Mouse (Mus musculus) MEL (cell line): Measurements from ENCODE around the gene C2cd4d. TPM values are rescaled to one million over a fixed set of nuclear protein-coding genes. Genes with fewer than 3 reads are reported as not detected.

Experiments
- DNase-seq: peaks from one replicate; pipeline ENCODE4 v3.0.0; 2011; ENCODE audit warnings: low read depth, low spot score
- H3K27ac ChIP-seq: 2 replicates; pipeline ENCODE4 v1.5.1; 2012; ENCODE audit warnings: low read depth, mild to moderate bottlenecking, control low read depth, low read length, moderate library complexity; ENCODE audit not compliant: control insufficient read depth
- H3K27me3 ChIP-seq, 2 experiments: fragments of 150-350 bp in 1 of 2; sonication (generic) in 1 of 2; 2 replicates each; pipeline ENCODE4 v1.6.1; 2012; ENCODE audit warnings: low read length in 2 of 2, mild to moderate bottlenecking in 2 of 2, improper control_type of control experiment in 1 of 2, moderate library complexity in 1 of 2; ENCODE audit not compliant: insufficient read depth in 2 of 2, control insufficient read depth in 1 of 2
- H3K36me3 ChIP-seq, 2 experiments: 2 replicates each; pipeline ENCODE4 v1.6.1; 2012 to 2014; ENCODE audit warnings: low read length in 2 of 2, improper control_type of control experiment in 1 of 2, inconsistent platforms in 1 of 2, mild to moderate bottlenecking in 1 of 2; ENCODE audit not compliant: insufficient read depth in 2 of 2, control insufficient read depth in 1 of 2
- H3K4me1 ChIP-seq, 2 experiments: fragments of 150-350 bp in 1 of 2; sonication (generic) in 1 of 2; 2 replicates each; pipeline ENCODE4 v1.6.1; 2012; ENCODE audit warnings: low read length in 2 of 2, improper control_type of control experiment in 1 of 2, mild to moderate bottlenecking in 1 of 2; ENCODE audit not compliant: insufficient read depth in 2 of 2, control insufficient read depth in 1 of 2
- H3K4me3 ChIP-seq, 2 experiments: fragments of 150-350 bp in 1 of 2; sonication (generic) in 1 of 2; 2 replicates each; pipeline ENCODE4 v1.5.1; 2012; ENCODE audit warnings: low read depth in 2 of 2, low read length in 2 of 2, mild to moderate bottlenecking in 2 of 2, moderate library complexity in 2 of 2, control low read depth in 1 of 2, improper control_type of control experiment in 1 of 2; ENCODE audit not compliant: control insufficient read depth in 1 of 2, insufficient read depth in 1 of 2
- H3K79me2 ChIP-seq: 2 replicates; pipeline ENCODE4 v1.6.1; 2012; ENCODE audit warnings: mild to moderate bottlenecking, low read length, moderate library complexity; ENCODE audit not compliant: control insufficient read depth, poor library complexity, insufficient read depth
- H3K9ac ChIP-seq: 2 replicates; pipeline ENCODE4 v1.6.1; 2012; ENCODE audit warnings: low read depth, mild to moderate bottlenecking, control low read depth, low read length, moderate library complexity; ENCODE audit not compliant: control insufficient read depth, poor library complexity, severe bottlenecking
- H3K9me3 ChIP-seq: fragments of 150-350 bp; sonication (generic); replicated peaks from 2 replicates; pipeline ENCODE4 v1.6.1; 2012; ENCODE audit warnings: mild to moderate bottlenecking, low read length, improper control_type of control experiment, moderate library complexity; ENCODE audit not compliant: insufficient read depth
- CHD2 ChIP-seq: IDR thresholded peaks from 2 replicates; pipeline ENCODE4 v1.6.1; 2011; ENCODE audit warnings: low read length, improper control_type of control experiment
- E2F4 ChIP-seq: IDR thresholded peaks from 2 replicates; pipeline ENCODE4 v1.6.1; 2011; ENCODE audit warnings: low read depth, low read length, improper control_type of control experiment, borderline replicate concordance
- ELF1 ChIP-seq: IDR thresholded peaks from 2 replicates; pipeline ENCODE4 v1.6.1; 2014; ENCODE audit warnings: low read depth, mild to moderate bottlenecking, inconsistent platforms, low read length, improper control_type of control experiment, moderate library complexity
- EP300 ChIP-seq, 2 experiments: IDR thresholded peaks; 2 replicates each; pipeline ENCODE4 v1.6.1; 2011; ENCODE audit warnings: improper control_type of control experiment in 2 of 2, low read length in 2 of 2, low read depth in 1 of 2, mild to moderate bottlenecking in 1 of 2
- GATA1 ChIP-seq: IDR thresholded peaks from 2 replicates; pipeline ENCODE4 v1.6.1; 2011; ENCODE audit warnings: low read depth, low read length, improper control_type of control experiment
- KAT2A ChIP-seq: conservative IDR thresholded peaks from 2 replicates; pipeline ENCODE4 v1.6.1; 2012; ENCODE audit warnings: low read depth, low read length, improper control_type of control experiment, inconsistent platforms
- MAZ ChIP-seq: IDR thresholded peaks from 2 replicates; pipeline ENCODE4 v1.6.1; 2012; ENCODE audit warnings: low read depth, mild to moderate bottlenecking, inconsistent platforms, low read length, improper control_type of control experiment
- MEF2A ChIP-seq: IDR thresholded peaks from 2 replicates; pipeline ENCODE4 v1.6.1; 2014; ENCODE audit warnings: low read depth, mild to moderate bottlenecking, inconsistent platforms, low read length, improper control_type of control experiment; ENCODE audit not compliant: poor library complexity, insufficient replicate concordance, severe bottlenecking; ENCODE audit errors: extremely low read depth
- MYC ChIP-seq: IDR thresholded peaks from 2 replicates; pipeline ENCODE4 v1.6.1; 2011; ENCODE audit warnings: low read depth, mild to moderate bottlenecking, low read length, improper control_type of control experiment, moderate library complexity
- SIN3A ChIP-seq: IDR thresholded peaks from 2 replicates; pipeline ENCODE4 v1.6.1; 2012; ENCODE audit warnings: low read length, improper control_type of control experiment, inconsistent platforms
- SMC3 ChIP-seq: IDR thresholded peaks from 2 replicates; pipeline ENCODE4 v1.6.1; 2011; ENCODE audit warnings: low read depth, low read length, improper control_type of control experiment
- TAL1 ChIP-seq: IDR thresholded peaks from 2 replicates; pipeline ENCODE4 v1.6.1; 2012; ENCODE audit warnings: mild to moderate bottlenecking, inconsistent platforms, low read length, moderate library complexity, mixed read lengths
- TBP ChIP-seq: IDR thresholded peaks from 2 replicates; pipeline ENCODE4 v1.8.0; 2011; ENCODE audit warnings: low read depth, low read length, improper control_type of control experiment
- TCF12 ChIP-seq: IDR thresholded peaks from 2 replicates; pipeline ENCODE4 v1.6.1; 2014; ENCODE audit warnings: low read depth, mild to moderate bottlenecking, inconsistent platforms, low read length, improper control_type of control experiment, moderate library complexity
- ZC3H11A ChIP-seq: IDR thresholded peaks from 2 replicates; pipeline ENCODE4 v1.6.1; 2012; ENCODE audit warnings: low read depth, mild to moderate bottlenecking, inconsistent platforms, low read length, improper control_type of control experiment
- ZKSCAN1 ChIP-seq: IDR thresholded peaks from 2 replicates; pipeline ENCODE4 v1.6.1; 2012; ENCODE audit warnings: low read depth, mild to moderate bottlenecking, inconsistent platforms, low read length, improper control_type of control experiment, moderate library complexity
- ZMIZ1 ChIP-seq: IDR thresholded peaks from 2 replicates; pipeline ENCODE4 v1.6.1; 2012; ENCODE audit warnings: low read depth, mild to moderate bottlenecking, inconsistent platforms, low read length, improper control_type of control experiment, moderate library complexity
- polyA plus RNA-seq, 2 experiments: library from polyadenylated mRNA; stranded (reverse) in 1 of 2; unstranded in 1 of 2; fragments of >175 nt in 1 of 2; fragments of >200 nt in 1 of 2; gene quantifications; 2 replicates each; pipeline versions ENCODE4 v1.2.1 to v1.2.4; 2012; ENCODE audit warnings: low replicate concordance in 2 of 2, low read depth in 1 of 2; ENCODE audit not compliant: insufficient read length in 2 of 2, insufficient read depth in 1 of 2, missing spikeins in 1 of 2
- total RNA-seq: library from RNA; depleted of rRNA; stranded (reverse); fragments of 300-350 nt; gene quantifications from 2 replicates; pipeline ENCODE4 v1.2.3, GENCODE M21; 2012

C2cd4d gene
- total and polyA plus RNA-seq, 3 experiments: not detected

- Histone ChIP-seq H3K27me3 (peaks cover 4 to 9% of the 10 kb centered on the region in 2 experiments; a peak in 3 of 4 replicates), H3K9ac (no peak overlapping the region), H3K27ac (no peak overlapping the region), H3K4me3 (no peak overlapping the region), H3K9me3 (no peaks in the 10 kb centered on the region), H3K36me3 (no peaks in the 10 kb centered on the region), H3K4me1 (no peaks in the 10 kb centered on the region), H3K79me2 (no peaks in the 10 kb centered on the region)
- TF ChIP-seq SMC3 (no peak), ZMIZ1 (no peak), MYC (no peak), ZKSCAN1 (no peak)
- no peak for DNase-seq
These were observed 18.1 kb upstream of the C2cd4d start for GRCm38 (mm10) chr3:94344182-94344581.

DNA sequence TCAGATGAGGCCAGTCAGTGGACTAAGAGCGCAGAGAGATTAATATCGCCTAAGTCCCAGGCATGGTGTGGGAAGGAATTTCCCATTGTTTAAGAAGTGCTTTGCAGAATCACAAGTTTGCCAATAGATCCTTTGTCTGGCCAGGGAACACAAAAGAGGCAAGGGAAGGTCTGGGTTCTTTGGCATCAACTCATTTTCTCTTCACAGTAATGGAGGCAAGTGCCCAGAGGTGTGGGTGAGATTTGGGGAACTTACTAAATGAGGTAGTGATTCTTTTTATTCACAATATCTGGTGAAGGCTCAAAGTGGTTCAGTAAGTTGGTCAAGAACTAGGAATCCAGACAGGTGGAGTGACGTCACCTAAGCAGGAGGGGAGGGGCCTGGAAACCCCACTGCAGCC lies 17.3 kb upstream of the C2cd4d start:
- TF ChIP-seq MEF2A: no peak
- no peak for TF ChIP-seq TCF12
- no peak for TF ChIP-seq SIN3A
- no peak for TF ChIP-seq TAL1
- TF ChIP-seq CHD2: no peak
- no peak for TF ChIP-seq E2F4
- no peak for TF ChIP-seq ZC3H11A
- TF ChIP-seq ELF1: no peak
- TF ChIP-seq MAZ: no peak
- TF ChIP-seq EP300 (IDR thresholded peaks at IDR 0.05; ENCODE audit: low read depth in 1 of 2, low read length in 2 of 2): no peak
- no peak for TF ChIP-seq KAT2A
- no peak for TF ChIP-seq GATA1
- TF ChIP-seq SMC3: no peak
- no peak for TF ChIP-seq TBP
- TF ChIP-seq, all 39 proteins: peak for 0
- no peaks in the 10 kb centered on the region for H3K36me3 ChIP-seq
- H3K4me1 ChIP-seq: no peaks in the 10 kb centered on the region
- H3K27me3 ChIP-seq: peaks cover 4 to 5% of the 10 kb centered on the region in 2 experiments; a peak in 3 of 4 replicates
- no peak for DNase-seq
- H3K4me3 ChIP-seq: no peak overlapping the region
- H3K9ac ChIP-seq: no peak overlapping the region
- no peak overlapping the region for H3K27ac ChIP-seq
- no peaks in the 10 kb centered on the region for H3K9me3 ChIP-seq
- no peaks in the 10 kb centered on the region for H3K79me2 ChIP-seq
